Mouse (Mus musculus): ENCODE results near the gene Cdk5r2.
"Not testable (repeated sequence)": the region's sequence is repeated elsewhere in the genome, so short reads cannot be mapped to it uniquely, and the experiment has no call there.

The Cdk5r2 gene

GRCm38 (mm10) chr1:74854306-74855056, at the start of gene Cdk5r2:
Cdk5r2 (plus strand) TSS chr1:74854934.
- peak; percentile 89 for DNase-seq

- no peak for DNase-seq
Measured at GRCm38 (mm10) chr1:74805340-74805835, 49.3 kb upstream of the Cdk5r2 start.

DNA sequence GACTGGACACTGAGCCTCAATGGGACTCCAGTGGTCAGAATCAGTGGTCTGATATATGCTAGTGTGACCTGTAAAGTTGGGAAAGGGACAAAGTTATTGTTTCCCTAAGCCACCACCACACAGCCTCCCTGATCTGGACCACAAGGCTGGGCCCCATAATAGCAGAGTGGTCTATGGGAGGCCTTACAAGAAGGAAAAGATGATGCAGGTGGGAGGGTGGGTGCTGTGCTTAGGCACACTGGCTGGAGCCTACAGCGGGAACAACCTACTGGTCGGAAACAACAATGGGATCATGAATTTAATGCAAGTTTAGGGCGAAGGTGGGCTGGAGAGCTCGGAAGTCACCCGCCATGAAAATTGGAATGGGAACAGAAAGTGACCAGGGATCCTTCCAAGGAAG, 48.9 kb upstream of the Cdk5r2 start:
- no peak for DNase-seq

DNA sequence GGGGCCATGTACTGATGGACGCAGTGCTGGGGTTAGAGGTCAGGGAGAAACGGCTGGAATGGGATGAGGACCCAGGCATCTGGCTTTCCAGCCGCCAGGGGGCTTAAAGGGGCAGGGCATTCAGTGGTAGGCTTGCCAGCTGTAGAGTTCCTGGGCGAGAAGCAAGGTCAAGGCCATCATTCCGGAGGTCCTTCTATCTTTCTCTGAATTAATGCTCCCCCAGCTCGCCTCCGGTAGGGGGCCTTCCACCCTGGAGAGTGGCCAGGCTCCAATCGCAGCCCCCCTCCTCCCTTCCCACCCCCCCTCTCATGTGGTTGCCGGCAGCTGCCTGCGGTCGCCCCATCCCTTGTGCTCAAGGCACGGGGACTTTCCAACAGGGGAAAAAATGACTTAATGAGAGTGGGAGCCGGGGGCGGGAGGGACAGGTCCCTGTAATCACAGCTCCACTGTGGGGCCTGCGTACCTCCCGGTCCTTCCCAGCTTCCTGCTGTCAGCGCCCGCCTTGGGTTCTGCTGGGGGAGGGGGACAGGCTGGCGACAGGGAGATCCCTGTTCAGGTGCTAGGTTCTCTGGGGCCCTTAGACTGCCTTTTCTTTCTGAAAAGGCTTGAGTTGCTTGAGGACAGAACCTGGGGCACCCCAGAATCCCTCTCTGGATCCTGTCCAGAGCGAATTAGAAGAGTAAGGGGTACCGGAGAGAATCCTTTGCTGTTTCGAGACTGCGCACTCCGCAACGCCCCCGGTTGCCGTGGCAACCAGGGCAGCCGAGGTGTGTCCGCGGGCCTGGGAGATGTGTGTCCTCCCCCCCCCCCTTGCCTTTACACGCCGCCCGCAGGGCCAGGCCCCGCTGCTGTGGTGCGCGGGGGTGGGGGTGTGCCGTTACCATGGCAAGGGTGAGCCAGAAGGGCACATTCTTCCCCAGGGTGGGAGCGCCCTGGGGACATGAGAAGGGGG, 48.1 kb upstream of the Cdk5r2 start:
- peak; percentile 58 for DNase-seq

- peak; percentile 43 for DNase-seq
Measured at GRCm38 (mm10) chr1:74807551-74808071, 47.1 kb upstream of the Cdk5r2 start.

DNA sequence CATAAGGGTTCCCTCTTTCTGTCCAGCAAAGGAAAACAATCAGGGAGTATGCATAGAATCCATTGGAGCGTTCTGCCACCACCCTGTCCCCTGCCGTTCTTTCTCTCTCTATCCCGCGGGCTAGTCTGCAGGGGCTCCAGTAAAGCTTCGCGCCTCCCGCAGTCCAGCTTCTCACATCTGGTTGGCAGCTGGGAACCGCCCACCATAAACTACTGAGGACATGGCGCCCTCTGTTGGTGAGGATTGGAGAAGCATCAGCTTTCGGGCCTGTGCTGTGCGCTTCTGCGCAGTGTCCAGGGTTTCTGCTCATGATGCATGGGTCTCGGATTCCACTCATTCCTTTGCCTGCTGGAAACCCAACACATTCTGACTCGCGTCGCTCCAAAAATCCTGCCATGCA, 46.7 kb upstream of the Cdk5r2 start:
- DNase-seq = peak; percentile 94

DNA sequence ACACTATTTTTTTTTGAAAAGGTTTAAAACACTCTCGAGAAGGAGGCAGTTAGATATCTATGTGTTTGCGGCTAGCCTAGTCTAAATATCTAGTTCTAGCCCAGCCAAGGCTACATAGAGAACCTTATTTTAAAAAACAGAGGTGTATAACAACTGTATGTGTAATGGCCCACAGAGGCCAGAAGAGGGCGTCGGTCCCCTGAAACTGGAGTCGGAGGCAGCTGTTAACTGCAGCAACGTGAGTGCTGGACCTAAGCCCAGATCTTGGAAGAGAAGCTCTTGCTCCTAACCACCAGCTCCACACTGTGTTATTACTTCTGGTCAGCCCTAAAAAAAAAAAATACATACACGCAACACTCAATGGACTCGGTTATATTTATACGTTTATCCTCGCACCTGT, 45.7 kb upstream of the Cdk5r2 start:
- peak; percentile 25 for DNase-seq

GRCm38 (mm10) chr1:74814931-74815647, 39.6 kb upstream of the Cdk5r2 start:
- DNase-seq = no peak

DNA sequence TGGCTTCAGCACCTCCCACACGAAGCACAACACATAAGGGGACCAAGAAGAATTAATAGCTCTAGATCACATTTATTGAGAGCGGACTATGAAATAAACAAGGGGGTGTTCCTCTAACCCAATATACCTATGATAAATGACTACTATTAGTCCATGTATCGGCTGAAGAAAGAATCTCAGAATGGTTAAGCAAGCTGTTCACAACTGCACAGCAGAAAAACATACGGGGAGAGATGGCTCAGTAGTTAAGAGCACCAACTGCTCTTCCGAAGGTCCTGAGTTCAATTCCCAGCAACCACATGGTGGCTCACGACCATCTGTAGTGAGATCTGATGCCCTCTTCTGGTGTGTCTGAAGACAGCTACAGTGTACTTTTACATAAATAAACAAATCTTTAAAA, 38.8 kb upstream of the Cdk5r2 start:
- not testable (repeated sequence) for DNase-seq

DNA sequence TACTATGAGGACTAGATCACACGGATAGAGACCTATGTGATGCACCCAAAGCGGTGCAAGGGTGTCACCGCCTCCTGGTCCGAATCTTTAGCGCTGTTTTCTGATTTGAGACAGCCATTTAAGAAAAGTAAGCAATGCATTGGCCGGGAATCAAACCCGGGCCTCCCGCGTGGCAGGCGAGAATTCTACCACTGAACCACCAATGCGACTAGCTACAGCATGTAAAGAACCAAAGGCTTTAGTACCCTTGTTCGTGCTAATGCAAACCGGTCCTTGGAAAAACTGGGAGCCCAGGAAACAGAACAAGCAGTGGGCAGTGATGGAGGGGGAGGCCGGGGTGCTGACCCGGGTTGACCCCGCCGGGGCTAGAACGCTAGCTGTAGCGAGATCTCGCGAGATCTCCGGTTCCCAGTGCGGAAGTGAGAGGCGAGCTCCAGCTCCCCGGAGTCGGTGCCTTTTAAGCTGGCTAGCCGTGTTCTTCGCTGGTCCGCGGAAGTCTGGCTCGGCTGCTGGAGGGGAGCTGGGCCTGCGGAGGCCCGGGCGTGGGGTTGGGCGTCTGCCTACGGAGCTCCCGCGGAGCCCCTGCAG, 38.0 kb upstream of the Cdk5r2 start:
- peak; percentile 91 for DNase-seq

- no peak for DNase-seq
Measured at GRCm38 (mm10) chr1:74817219-74817618, 37.5 kb upstream of the Cdk5r2 start.

- no peak for DNase-seq
Measured at GRCm38 (mm10) chr1:74818509-74818908, 36.2 kb upstream of the Cdk5r2 start.

GRCm38 (mm10) chr1:74823598-74823997, 31.1 kb upstream of the Cdk5r2 start:
- DNase-seq = not testable (repeated sequence)

DNA sequence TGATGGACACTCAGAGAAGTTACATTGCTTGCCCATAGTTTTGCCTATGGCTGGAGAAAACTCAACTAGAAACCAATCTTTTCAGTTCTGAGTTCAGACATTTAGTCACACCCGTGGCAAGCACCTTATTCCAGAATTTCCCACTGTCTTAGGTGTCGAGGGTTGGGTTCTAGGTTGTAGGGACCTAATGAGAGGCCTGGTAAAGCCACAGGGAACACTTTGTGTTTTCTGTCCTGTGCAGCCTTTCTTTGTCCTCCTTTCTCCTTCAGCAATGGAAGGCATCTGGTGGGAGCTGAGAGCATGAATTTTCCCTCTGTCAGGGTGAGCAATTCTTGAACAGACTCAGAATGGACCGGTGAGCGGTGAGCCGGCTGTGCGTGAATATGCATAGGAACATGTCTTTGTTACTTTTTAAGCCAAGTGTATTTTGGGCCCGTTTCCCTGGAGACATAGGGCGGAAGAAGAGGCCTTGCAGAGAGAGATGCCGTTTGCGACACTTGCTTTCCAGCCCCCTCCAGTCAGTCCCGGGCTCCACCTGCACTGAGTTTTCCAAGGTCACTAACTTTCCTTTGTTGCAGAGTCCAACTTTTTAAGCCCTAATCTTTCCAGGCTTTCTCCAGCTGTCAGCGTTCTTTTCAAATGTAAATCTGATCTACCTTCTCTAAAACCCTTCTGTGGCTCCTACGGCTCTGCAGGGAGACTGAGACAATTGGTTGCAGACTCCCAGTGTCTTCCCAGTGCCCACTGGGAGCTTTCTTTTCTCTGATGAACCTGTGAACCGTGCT, 30.0 kb upstream of the Cdk5r2 start:
- peak; percentile 38 for DNase-seq

GRCm38 (mm10) chr1:74830061-74830460, 24.7 kb upstream of the Cdk5r2 start:
- DNase-seq = no peak

- DNase-seq = no peak
Measured at GRCm38 (mm10) chr1:74833255-74833654, 21.5 kb upstream of the Cdk5r2 start.

GRCm38 (mm10) chr1:74843090-74843489, 11.6 kb upstream of the Cdk5r2 start:
- DNase-seq = no peak

- DNase-seq = no peak
Measured at GRCm38 (mm10) chr1:74846341-74846740, 8.4 kb upstream of the Cdk5r2 start.

DNA sequence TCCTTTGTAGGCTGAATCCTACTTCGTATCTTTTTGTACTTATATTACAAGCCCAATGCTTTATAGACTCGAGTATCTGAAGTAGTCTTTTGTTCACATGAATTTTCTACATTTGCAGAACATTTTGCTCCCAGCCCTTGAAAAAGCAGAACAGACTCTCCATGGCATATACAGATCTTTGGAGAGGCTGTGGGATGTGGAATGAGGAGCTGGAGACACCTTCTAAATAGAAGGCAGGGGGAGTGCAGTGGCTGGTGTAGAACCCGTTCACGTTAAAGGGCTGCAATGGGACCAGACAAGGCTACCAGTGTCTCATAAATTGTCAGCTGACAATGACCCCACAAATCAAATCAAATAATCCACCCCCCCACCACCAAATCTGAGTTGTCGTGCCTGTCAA, 5.8 kb upstream of the Cdk5r2 start:
- no peak for DNase-seq

GRCm38 (mm10) chr1:74850251-74850650, 4.5 kb upstream of the Cdk5r2 start:
- peak; percentile 20 for DNase-seq

DNA sequence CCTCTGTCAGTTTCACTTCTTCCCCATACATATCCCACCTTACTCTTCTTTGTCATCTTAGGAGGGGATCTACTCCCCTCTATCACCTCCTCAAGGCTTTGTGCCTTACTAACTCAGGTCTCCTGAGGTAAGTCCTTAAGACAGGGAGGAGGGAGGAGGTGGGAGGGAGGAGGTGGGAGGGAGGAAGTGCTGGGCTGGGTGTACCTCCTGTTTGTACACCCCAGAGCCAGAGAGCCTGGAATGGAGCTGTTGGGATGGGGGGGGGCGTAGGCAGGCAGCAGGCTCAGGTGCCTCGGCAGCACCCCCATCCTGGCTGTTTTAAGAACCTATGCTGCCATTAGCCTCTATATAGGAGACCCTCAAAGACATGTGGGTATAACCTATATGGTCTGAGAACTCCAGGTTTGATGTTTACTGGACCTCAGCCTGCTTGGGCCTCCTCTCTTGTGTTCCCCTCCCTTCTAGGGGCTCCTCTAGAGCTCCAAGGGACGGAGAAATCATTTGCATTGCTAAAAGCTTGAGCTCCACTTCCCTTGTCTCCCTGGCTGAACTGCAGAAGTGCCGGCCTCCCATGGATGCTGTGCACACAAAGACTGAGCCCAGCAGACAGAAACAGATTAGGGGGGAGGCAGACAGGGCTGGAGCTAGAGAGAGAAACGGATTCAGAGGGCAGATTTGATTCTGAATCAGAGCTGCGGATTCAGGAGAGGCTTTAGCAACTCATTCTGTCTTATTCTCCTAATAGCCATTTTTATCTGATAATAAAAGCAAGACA, 3.5 kb upstream of the Cdk5r2 start:
- DNase-seq = no peak

Data from right cerebral cortex, postnatal 4 days (tissue).